Mouse (Mus musculus): Measurements from ENCODE around the gene Bpifa5.
A peak's percentile ranks its signal among the peaks of the same experiment; 100 is the strongest.
"Not testable (repeated sequence)": the region's sequence is repeated elsewhere in the genome, so short reads cannot be mapped to it uniquely, and the experiment has no call there.

Bpifa5 gene

GRCm38 (mm10) chr2:154162307-154162706 is at the start of gene Bpifa5:
Bpifa5 (plus strand) TSS chr2:154162607.
- no peak for DNase-seq

- no peak for DNase-seq
These were observed 45.0 kb upstream of the Bpifa5 start for GRCm38 (mm10) chr2:154117381-154117780.

GRCm38 (mm10) chr2:154130120-154130519 is 32.3 kb upstream of the Bpifa5 start, which contains the start of gene Bpifa3:
Bpifa3 (plus strand) TSS chr2:154130336.
- no peak for DNase-seq

GRCm38 (mm10) chr2:154142580-154142979 is 19.8 kb upstream of the Bpifa5 start, which contains the start of gene Bpifa1:
Bpifa1 (plus strand) TSS chr2:154142880.
- DNase-seq = no peak

- no peak for DNase-seq
These were observed 18.7 kb upstream of the Bpifa5 start for GRCm38 (mm10) chr2:154143735-154144134.

GRCm38 (mm10) chr2:154147496-154147895 is 14.9 kb upstream of the Bpifa5 start:
- DNase-seq = no peak

GRCm38 (mm10) chr2:154158433-154158832 is 4.0 kb upstream of the Bpifa5 start:
- DNase-seq = no peak

- no peak for DNase-seq
These were observed 899 bp downstream of the Bpifa5 start for GRCm38 (mm10) chr2:154163306-154163705.

- no peak for DNase-seq
These were observed 6.8 kb downstream of the Bpifa5 start for GRCm38 (mm10) chr2:154169172-154169571.

- DNase-seq = no peak
These were observed 9.2 kb downstream of the Bpifa5 start for GRCm38 (mm10) chr2:154171621-154172020.

GRCm38 (mm10) chr2:154173313-154173712 is 10.9 kb downstream of the Bpifa5 start:
- DNase-seq = peak; percentile 25

- not testable (repeated sequence) for DNase-seq
These were observed 19.5 kb downstream of the Bpifa5 start for GRCm38 (mm10) chr2:154181900-154182299.

- DNase-seq = not testable (repeated sequence)
These were observed 20.7 kb downstream of the Bpifa5 start for GRCm38 (mm10) chr2:154183061-154183460.

GRCm38 (mm10) chr2:154185319-154185718 is 22.9 kb downstream of the Bpifa5 start:
- no peak for DNase-seq

- no peak for DNase-seq
These were observed 23.3 kb downstream of the Bpifa5 start for GRCm38 (mm10) chr2:154185748-154186147.

GRCm38 (mm10) chr2:154187468-154187867 is 25.1 kb downstream of the Bpifa5 start:
- DNase-seq = no peak

GRCm38 (mm10) chr2:154189877-154190434 is 27.5 kb downstream of the Bpifa5 start:
- no peak for DNase-seq

GRCm38 (mm10) chr2:154190546-154191258 is 28.3 kb downstream of the Bpifa5 start, which contains the start of gene Bpifb1:
Bpifb1 (plus strand) TSS chr2:154190818.
- no peak for DNase-seq

- no peak for DNase-seq
These were observed 29.7 kb downstream of the Bpifa5 start for GRCm38 (mm10) chr2:154192141-154192540.

- DNase-seq = no peak
These were observed 30.7 kb downstream of the Bpifa5 start for GRCm38 (mm10) chr2:154193071-154193470.

- no peak for DNase-seq
These were observed 31.6 kb downstream of the Bpifa5 start for GRCm38 (mm10) chr2:154193994-154194504.

- no peak for DNase-seq
These were observed 34.6 kb downstream of the Bpifa5 start for GRCm38 (mm10) chr2:154197036-154197435.

- peak; percentile 34 for DNase-seq
These were observed 42.2 kb downstream of the Bpifa5 start for GRCm38 (mm10) chr2:154204630-154205029.

GRCm38 (mm10) chr2:154206908-154207307 is 44.5 kb downstream of the Bpifa5 start:
- DNase-seq = no peak

Data from layer of hippocampus, adult 9-11 months (tissue).